Mouse (Mus musculus) ES-E14 (cell line): Measurements from ENCODE around the gene Psmg1. TPM values are rescaled to one million over a fixed set of nuclear protein-coding genes. Genes with fewer than 3 reads are reported as not detected.
"Not testable (repeated sequence)": the region's sequence is repeated elsewhere in the genome, so short reads cannot be mapped to it uniquely, and the experiment has no call there.

Experiments
- DNase-seq: peaks from one replicate; pipeline ENCODE4 v3.0.0-alpha.2; 2013; ENCODE audit warnings: low read depth, low spot score
- H3K27ac ChIP-seq: 2 replicates; pipeline ENCODE4 v1.5.1; 2012; ENCODE audit warnings: low read depth, mild to moderate bottlenecking, low read length, moderate library complexity, mixed read lengths; ENCODE audit not compliant: poor library complexity, insufficient read depth, severe bottlenecking
- H3K36me3 ChIP-seq: 2 replicates; pipeline ENCODE4 v1.6.1; 2012; ENCODE audit warnings: mild to moderate bottlenecking, low read length, moderate library complexity, mixed read lengths; ENCODE audit not compliant: control insufficient read depth, poor library complexity, insufficient read depth, severe bottlenecking
- H3K4me1 ChIP-seq, 2 experiments: fragments of 150-350 bp in 1 of 2; sonication (generic) in 1 of 2; 2 replicates each; pipeline ENCODE4 v1.6.1; 2012; ENCODE audit warnings: low read length in 2 of 2, mild to moderate bottlenecking in 1 of 2, mixed read lengths in 1 of 2; ENCODE audit not compliant: control insufficient read depth in 2 of 2, insufficient read depth in 2 of 2, poor library complexity in 1 of 2
- H3K4me3 ChIP-seq, 2 experiments: fragments of 150-350 bp in 1 of 2; sonication (generic) in 1 of 2; 2 replicates each; pipeline ENCODE4 v1.5.1; 2012; ENCODE audit warnings: low read length in 2 of 2, low read depth in 1 of 2, mild to moderate bottlenecking in 1 of 2, mixed read lengths in 1 of 2; ENCODE audit not compliant: insufficient read depth in 1 of 2, poor library complexity in 1 of 2, severe bottlenecking in 1 of 2
- H3K9ac ChIP-seq: 2 replicates; pipeline ENCODE4 v1.6.1; 2012; ENCODE audit warnings: low read depth, mild to moderate bottlenecking, low read length, mixed read lengths; ENCODE audit not compliant: poor library complexity, insufficient read depth, severe bottlenecking
- H3K9me3 ChIP-seq: fragments of 150-350 bp; sonication (generic); 2 replicates; pipeline ENCODE4 v1.6.1; 2012; ENCODE audit warnings: low read depth, mild to moderate bottlenecking, low read length; ENCODE audit not compliant: control insufficient read depth, insufficient read depth
- CHD2 ChIP-seq: IDR thresholded peaks from 2 replicates; pipeline ENCODE4 v1.6.1; 2014; ENCODE audit warnings: mild to moderate bottlenecking, low read depth, low read length, inconsistent platforms
- HCFC1 ChIP-seq: IDR thresholded peaks from 2 replicates; pipeline ENCODE4 v1.6.1; 2012; ENCODE audit warnings: low read length, inconsistent platforms, borderline replicate concordance; ENCODE audit not compliant: insufficient read depth
- MAFK ChIP-seq: IDR thresholded peaks from 2 replicates; pipeline ENCODE4 v1.6.1; 2014; ENCODE audit warnings: mild to moderate bottlenecking, low read depth, low read length, inconsistent platforms; ENCODE audit not compliant: insufficient read depth
- ZC3H11A ChIP-seq: IDR thresholded peaks from 2 replicates; pipeline ENCODE4 v1.6.1; 2012; ENCODE audit warnings: low read depth, mild to moderate bottlenecking, inconsistent platforms, low read length, borderline replicate concordance
- ZNF384 ChIP-seq: IDR thresholded peaks from 2 replicates; pipeline ENCODE4 v1.6.1; 2012; ENCODE audit warnings: low read depth, low read length, inconsistent platforms
- in situ Hi-C, 2 experiments: fragments of 600-800 bp; cut with MboI; formaldehyde crosslinking; loops; one replicate each; pipeline ENCODE4 v1.15.1; 2025; ENCODE audit warnings: low sequenced_read_pairs in 2 of 2, inconsistent platforms in 1 of 2; ENCODE audit not compliant: unreplicated experiment in 2 of 2
- total RNA-seq: library from RNA; depleted of rRNA; stranded (reverse); fragments of 300-350 nt; gene quantifications from 2 replicates; pipeline ENCODE4 v1.2.3, GENCODE M21; 2012

Psmg1 gene
- total RNA-seq, 1 experiment: 92.9 TPM

DNA sequence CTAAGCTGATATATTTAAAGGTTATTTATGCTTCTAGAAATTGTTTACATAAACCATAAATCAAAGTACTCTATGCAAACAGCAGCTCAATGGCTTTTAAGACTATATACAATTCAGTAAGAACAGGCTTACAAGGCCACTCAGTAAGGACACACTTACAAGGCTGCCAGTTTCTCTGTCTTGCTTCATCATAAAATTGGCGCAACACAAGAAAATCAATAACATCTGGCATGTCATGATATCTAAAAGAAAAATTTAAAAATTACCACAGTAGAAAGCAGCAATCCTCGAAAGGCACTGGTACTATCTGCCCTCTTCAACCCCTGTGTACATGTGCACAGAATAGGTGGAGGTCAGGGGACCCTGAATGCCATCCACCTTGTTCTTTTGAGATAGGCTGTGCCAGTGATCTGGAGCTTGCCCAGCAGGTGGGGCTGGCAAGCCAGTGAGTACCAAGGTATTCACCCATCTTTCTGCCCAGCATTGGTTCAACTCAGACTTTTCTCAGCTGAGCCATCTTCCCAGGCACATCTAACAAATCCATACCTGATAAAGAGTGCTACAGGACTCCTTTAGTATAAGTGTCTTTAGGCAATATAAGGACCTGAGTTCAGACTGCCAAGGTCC is 39.8 kb upstream of the Psmg1 start:
- Histone ChIP-seq H3K9ac (no peak overlapping the region), H3K4me1 (no peaks in the 10 kb centered on the region), H3K36me3 (peaks cover 50% of the 10 kb centered on the region), H3K27ac (no peak overlapping the region), H3K4me3 (no peak overlapping the region), H3K9me3 (no peaks in the 10 kb centered on the region)
- DNase-seq: no peak
- in situ Hi-C loops: no loop called here
- TF ChIP-seq CHD2 (no peak), ZNF384 (no peak), HCFC1 (no peak), MAFK (no peak), ZC3H11A (no peak)

DNA sequence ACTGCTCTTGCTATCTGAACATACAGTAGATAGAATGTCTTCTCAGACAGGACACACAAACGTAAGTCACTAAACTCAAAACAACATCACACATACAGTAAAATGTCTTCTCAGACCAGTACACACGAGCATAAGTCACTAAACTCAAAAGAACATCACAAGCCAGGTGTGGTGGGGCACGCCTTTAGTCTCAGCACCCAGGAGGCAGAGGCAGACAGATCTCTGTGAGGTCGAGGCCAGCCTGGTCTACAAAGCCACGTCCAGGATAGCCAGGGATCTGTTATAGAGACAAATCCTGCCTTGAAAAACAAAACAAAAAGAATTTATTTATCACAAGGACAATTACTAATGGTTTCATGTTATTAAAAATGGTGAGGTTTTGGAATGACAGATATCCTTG is 35.5 kb upstream of the Psmg1 start:
- no peak for DNase-seq
- Histone ChIP-seq H3K4me3 (no peak overlapping the region), H3K27ac (no peak overlapping the region), H3K36me3 (peaks cover 32% of the 10 kb centered on the region), H3K9me3 (no peaks in the 10 kb centered on the region), H3K4me1 (no peaks in the 10 kb centered on the region), H3K9ac (no peak overlapping the region)
- in situ Hi-C loops: no loop called here
- no peak for TF ChIP-seq ZC3H11A
- no peak for TF ChIP-seq HCFC1
- TF ChIP-seq MAFK: no peak
- TF ChIP-seq CHD2: no peak
- TF ChIP-seq ZNF384: no peak

DNA sequence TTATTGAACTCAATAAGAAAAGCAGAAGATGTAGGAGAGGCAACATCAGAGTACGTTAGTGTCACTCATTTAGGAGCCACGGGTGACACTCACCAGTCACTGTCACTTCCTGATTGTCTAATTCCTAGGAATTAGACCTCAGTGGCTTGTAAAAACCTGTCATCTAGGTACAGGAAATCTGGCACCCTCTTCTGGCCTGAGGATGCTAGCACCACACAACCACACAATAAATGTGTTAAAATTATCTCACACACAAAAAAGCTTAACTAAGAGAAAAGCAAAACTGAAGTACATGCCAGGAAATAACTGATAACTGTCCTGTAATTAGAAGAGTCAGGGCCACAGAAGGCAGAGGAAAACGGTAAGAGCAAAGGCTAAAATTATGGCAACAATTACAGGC is 34.5 kb upstream of the Psmg1 start:
- Histone ChIP-seq H3K27ac (no peak overlapping the region), H3K9ac (no peak overlapping the region), H3K4me3 (no peak overlapping the region), H3K4me1 (no peaks in the 10 kb centered on the region), H3K36me3 (peaks cover 34% of the 10 kb centered on the region), H3K9me3 (no peaks in the 10 kb centered on the region)
- TF ChIP-seq ZNF384 (no peak), CHD2 (no peak), HCFC1 (no peak), MAFK (no peak), ZC3H11A (no peak)
- DNase-seq: no peak
- in situ Hi-C loops: no loop called here

DNA sequence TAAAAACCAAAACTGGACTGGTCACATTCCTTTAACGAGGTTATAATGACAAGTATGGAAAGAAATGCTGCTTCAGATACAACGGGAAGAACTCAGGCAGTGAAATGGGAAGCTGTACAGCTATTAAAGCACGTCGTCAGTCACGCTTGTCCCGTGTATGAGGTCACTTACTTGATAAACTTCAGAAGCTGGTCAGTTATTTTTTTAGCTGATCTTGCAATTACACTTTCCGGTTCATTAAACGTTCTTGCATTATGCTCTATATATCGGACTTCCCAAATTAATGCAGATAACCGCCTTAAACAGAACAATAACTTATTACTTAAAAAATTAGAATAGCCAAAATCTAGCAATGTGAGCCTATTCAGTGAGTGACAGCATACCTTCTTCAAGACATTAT is 30.3 kb upstream of the Psmg1 start:
- H3K4me1 ChIP-seq: no peaks in the 10 kb centered on the region
- no peak overlapping the region for H3K27ac ChIP-seq
- H3K9me3 ChIP-seq: no peaks in the 10 kb centered on the region
- H3K9ac ChIP-seq: no peak overlapping the region
- H3K36me3 ChIP-seq: peaks cover 29% of the 10 kb centered on the region
- in situ Hi-C loops: no loop called here
- TF ChIP-seq ZC3H11A (no peak), CHD2 (no peak), HCFC1 (no peak), ZNF384 (no peak), MAFK (peak; percentile 53; the same call in 1 of the 2 replicates)
- H3K4me3 ChIP-seq: no peak overlapping the region
- DNase-seq: no peak

DNA sequence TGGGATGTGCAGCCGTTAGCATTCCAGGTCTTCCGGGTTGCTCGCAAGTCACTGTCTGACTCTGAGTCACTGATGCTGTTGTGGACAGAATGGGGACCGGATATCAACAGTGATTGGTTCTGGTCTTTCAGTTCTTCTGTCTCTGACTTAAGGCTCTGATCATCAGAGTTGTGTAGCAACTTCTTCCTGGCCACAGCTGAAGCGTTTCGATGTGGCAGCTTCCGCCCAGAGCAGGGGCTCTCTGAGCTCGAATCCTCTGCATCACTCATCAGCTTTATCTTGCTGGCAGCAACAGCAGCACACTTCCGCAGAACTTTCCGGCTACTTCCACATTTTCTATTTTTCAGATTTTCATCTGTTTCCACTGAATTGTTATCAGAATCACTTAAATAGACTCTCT is 18.4 kb upstream of the Psmg1 start:
- H3K36me3 ChIP-seq, in situ Hi-C loops, H3K4me3 ChIP-seq, H3K9me3 ChIP-seq, H3K9ac ChIP-seq, H3K4me1 ChIP-seq, H3K27ac ChIP-seq, DNase-seq: not testable (repeated sequence)

DNA sequence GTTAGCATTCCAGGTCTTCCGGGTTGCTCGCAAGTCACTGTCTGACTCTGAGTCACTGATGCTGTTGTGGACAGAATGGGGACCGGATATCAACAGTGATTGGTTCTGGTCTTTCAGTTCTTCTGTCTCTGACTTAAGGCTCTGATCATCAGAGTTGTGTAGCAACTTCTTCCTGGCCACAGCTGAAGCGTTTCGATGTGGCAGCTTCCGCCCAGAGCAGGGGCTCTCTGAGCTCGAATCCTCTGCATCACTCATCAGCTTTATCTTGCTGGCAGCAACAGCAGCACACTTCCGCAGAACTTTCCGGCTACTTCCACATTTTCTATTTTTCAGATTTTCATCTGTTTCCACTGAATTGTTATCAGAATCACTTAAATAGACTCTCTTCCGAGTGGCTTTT is 13.5 kb upstream of the Psmg1 start:
- H3K9ac ChIP-seq, H3K27ac ChIP-seq, H3K9me3 ChIP-seq, H3K4me3 ChIP-seq, DNase-seq, H3K4me1 ChIP-seq, in situ Hi-C loops: not testable (repeated sequence)
- H3K36me3 ChIP-seq: peaks cover 27% of the 10 kb centered on the region
